Mouse (Mus musculus) embryonic fibroblast, embryonic 13.5 days (primary cell): ENCODE measurements around the gene Bin2. TPM values are rescaled to one million over a fixed set of nuclear protein-coding genes. Genes with fewer than 3 reads are reported as not detected.

Experiments
- H3K27ac ChIP-seq: 2 replicates; pipeline ENCODE4 v1.5.1; 2012; ENCODE audit warnings: low read length, control low read depth, inconsistent platforms; ENCODE audit not compliant: insufficient read depth
- H3K4me1 ChIP-seq: 2 replicates; pipeline ENCODE4 v1.6.1; 2011; ENCODE audit warnings: low read length; ENCODE audit not compliant: control insufficient read depth, insufficient read depth
- H3K4me3 ChIP-seq: 2 replicates; pipeline ENCODE4 v1.5.1; 2011; ENCODE audit warnings: mild to moderate bottlenecking, control low read depth, low read length; ENCODE audit not compliant: insufficient read depth
- CTCF ChIP-seq: IDR thresholded peaks from 2 replicates; pipeline ENCODE4 v1.5.1; 2011; ENCODE audit warnings: mild to moderate bottlenecking, control low read depth, low read length, moderate library complexity, borderline replicate concordance; ENCODE audit not compliant: insufficient read depth
- POLR2A ChIP-seq: IDR thresholded peaks from 2 replicates; pipeline ENCODE4 v1.6.1; 2011; ENCODE audit warnings: low read depth, mild to moderate bottlenecking, control low read depth, low read length, moderate library complexity
- polyA plus RNA-seq: library from polyadenylated mRNA; stranded (reverse); fragments of >200 nt; gene quantifications from 2 replicates; pipeline ENCODE4 v1.2.4, GENCODE M21; 2011; ENCODE audit warnings: low read depth; ENCODE audit not compliant: missing spikeins, insufficient read length

Gene Bin2
- polyA plus RNA-seq, 1 experiment = 1.2 TPM

DNA sequence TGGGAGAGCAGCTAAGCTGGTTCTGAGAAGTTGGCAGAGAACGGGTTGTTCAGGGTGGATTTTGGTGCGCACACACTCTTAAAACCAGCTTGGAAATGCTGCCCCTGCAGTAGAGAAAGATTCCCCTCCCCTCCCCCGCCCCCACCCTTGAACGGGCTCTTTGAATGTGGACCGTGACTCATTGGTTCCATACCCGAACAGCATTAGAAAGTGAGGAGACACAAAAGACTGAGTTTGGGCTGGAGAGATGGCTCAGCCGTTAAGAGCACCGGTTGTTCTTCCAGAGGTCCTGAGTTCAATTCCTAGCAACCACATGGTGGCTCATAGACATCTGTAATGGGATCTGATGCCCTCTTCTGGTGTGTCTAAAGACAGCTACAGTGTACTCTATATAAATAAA lies 651 bp upstream of the Bin2 start:
- H3K27ac ChIP-seq = no peak overlapping the region
- no peak for TF ChIP-seq CTCF
- TF ChIP-seq POLR2A = no peak
- no peaks in the 10 kb centered on the region for H3K4me1 ChIP-seq
- no peak overlapping the region for H3K4me3 ChIP-seq

DNA sequence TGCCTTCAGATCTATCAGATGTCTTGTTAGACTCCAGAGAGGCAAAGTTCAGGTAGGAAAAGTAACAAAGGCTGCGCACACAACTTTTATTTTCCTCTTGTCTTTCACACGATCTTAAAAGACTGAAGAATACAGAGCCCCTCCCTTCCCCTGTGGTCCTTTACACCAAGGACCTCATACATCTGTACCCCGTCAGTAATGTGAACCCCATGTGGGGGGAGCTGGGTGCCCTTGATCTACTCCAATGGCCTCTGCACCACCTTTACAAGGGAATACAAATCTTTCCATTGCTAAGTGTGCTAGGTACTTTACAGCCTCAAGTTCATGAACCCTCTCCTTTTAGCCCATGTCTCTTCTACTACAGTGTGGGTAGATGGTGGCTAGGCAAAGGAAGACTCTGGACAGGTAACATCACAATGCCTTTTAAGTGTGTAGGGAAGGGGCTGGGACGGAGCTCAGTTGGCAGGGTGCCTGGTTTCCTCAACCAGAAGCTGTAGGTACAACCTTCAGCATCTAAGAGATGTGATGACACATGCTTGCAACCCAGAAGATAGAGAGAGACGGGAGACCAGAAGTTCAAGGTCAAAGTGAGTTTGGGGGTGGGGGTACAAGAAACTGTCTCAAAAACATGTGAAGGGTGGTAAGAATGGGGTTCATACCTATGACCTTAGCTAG lies 1.3 kb downstream of the Bin2 start:
- no peak for TF ChIP-seq POLR2A
- TF ChIP-seq CTCF = no peak
- Histone ChIP-seq H3K4me3 (no peak overlapping the region), H3K27ac (no peak overlapping the region), H3K4me1 (no peaks in the 10 kb centered on the region)

DNA sequence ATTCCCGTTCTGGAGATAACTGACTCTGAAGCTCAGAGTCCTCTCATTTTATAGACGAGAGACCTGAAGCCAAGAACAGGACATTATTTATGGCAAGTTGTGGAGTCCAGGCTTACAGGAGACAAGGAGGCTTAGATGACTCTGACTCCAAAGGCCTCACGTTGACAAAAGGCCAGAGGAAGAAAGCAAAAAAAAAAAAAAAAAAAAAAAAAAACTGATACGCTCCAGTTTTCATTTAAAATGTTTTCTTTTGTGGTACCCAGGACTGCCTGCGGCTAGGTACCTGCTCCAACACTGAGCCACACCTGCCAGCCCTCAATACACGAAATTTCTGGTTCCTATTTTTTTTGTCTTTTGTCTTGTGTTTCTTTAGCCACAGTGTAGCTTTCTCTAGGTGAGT lies 1.9 kb downstream of the Bin2 start:
- H3K4me1 ChIP-seq = no peaks in the 10 kb centered on the region
- no peak overlapping the region for H3K27ac ChIP-seq
- no peak overlapping the region for H3K4me3 ChIP-seq
- TF ChIP-seq POLR2A (no peak), CTCF (no peak)

DNA sequence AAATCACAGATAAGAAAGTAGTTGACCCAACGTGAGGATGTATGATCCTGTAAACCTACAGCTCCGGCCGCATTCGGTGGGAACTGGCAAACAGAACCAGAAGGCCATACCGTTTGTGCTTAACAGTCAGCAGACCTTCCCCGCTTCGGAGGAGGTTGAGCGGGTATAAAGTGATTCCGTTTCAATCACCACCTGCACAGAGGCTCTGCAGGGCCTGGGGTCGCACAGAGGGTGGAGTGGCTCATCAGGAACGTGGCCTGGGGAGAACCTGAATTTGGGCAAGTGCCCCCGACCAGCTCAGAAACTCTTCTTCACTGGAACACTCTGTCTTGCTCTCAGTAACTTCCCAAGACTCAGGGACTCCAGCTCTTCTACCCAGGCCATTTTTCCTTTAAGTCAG lies 2.5 kb downstream of the Bin2 start:
- no peak for TF ChIP-seq POLR2A
- TF ChIP-seq CTCF = no peak
- no peak overlapping the region for H3K4me3 ChIP-seq
- no peaks in the 10 kb centered on the region for H3K4me1 ChIP-seq
- no peak overlapping the region for H3K27ac ChIP-seq

DNA sequence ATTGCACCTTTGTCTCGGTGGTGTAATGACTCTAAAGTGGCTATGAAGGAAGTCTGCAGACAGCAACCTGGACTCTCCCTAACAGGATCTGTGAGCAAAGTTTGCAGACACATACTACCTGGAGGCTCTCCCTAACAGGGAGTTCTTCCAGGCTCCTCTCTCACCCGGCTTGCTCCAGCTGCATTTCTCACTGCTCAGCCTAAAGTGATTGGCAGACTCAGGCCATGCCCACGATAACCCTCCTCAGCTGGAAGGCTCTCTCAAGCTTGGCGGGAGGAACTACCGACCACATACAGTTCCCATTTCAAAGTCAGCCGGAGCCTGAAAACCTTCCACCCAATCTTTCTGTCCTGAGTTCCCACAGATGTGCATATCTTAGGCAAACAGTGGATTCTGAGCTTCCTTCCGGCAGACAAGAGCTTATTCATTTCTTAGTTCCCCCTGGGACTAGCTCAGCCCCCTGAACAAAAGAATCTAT lies 3.1 kb downstream of the Bin2 start:
- no peak for TF ChIP-seq CTCF
- TF ChIP-seq POLR2A = no peak
- Histone ChIP-seq H3K27ac (no peak overlapping the region), H3K4me1 (no peaks in the 10 kb centered on the region), H3K4me3 (no peak overlapping the region)

DNA sequence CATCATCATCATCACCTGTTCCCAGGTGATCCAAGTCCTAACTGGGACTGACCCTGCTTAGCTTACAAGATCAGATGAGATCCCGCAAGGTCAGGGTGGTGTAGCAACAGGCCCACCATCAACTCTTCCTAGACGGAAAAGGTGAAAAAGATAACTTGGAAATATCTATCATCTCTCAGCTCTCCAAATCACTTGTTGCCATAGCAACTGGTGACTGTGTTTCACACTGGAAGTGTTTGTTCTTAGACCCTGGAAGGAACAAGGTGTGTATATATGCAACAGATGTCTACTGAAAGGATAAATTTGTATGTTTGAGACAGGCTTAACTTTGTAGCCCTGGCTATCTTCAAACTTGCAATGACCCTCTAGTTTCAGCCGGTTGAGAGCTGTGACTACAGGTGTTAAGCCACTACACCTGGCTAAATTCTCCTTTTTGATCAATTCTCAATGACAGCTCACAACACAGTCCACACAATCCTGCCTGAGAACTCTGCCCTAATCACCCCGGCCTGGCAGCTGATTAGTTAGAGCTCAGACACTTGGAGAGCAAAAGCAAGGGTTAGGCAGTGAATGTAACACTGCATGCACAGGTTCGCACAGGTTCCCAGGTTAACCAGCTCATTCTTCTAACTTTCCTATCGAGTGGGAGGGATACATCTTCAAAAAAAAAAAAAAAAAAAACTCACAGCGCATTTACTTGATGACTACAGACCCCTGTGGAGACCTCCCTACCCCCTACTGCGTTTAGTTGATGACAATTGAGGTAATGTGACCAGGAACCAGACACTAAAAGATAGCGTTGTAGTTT lies 3.7 kb downstream of the Bin2 start:
- Histone ChIP-seq H3K4me1 (no peaks in the 10 kb centered on the region), H3K27ac (no peak overlapping the region), H3K4me3 (no peak overlapping the region)
- no peak for TF ChIP-seq CTCF
- no peak for TF ChIP-seq POLR2A

DNA sequence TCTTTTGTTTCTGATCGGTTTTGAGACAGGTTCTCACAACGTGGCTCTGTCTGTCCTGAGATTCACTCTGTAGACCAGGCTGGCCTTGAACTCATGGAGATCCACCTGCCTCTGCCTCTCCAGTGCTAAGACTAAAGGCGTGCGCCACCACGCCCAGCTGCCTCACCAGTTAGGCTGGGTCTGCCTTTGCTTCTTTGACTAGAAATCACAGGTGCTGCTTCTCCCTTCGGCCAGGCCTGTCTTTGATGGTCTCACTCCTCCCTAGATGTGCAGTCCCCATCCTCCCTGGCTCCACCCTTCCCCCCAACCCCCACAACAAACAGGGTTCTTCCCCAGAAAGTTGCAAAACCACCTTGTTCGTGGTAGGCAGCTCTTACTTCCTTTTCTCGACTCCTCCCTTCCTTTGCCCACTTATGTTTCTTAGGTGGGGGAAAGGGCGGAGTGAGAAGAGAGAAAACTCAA lies 4.5 kb downstream of the Bin2 start:
- Histone ChIP-seq H3K4me1 (no peaks in the 10 kb centered on the region), H3K4me3 (no peak overlapping the region), H3K27ac (no peak overlapping the region)
- TF ChIP-seq CTCF (no peak), POLR2A (no peak)

DNA sequence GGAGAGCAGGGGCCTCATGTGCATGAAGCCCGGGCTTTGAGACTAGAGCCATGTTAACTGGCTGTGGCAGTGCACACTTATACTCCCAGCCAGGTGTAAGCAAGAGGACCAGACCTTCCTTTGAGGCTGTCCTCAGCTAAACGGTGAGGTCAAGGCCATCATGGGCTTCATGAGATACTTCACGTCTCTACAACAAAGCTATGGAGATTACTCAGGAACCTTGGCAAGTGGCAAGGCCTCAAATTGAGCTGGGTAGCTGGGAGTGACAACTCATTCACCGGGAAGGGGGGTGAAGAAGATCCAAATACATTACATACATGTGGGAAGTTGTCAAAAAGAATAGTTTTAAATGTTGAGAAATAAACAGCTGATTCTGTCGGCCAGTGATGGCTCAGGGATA lies 8.5 kb downstream of the Bin2 start:
- no peak for TF ChIP-seq POLR2A
- no peak for TF ChIP-seq CTCF
- no peak overlapping the region for H3K27ac ChIP-seq
- no peak overlapping the region for H3K4me3 ChIP-seq
- no peaks in the 10 kb centered on the region for H3K4me1 ChIP-seq

DNA sequence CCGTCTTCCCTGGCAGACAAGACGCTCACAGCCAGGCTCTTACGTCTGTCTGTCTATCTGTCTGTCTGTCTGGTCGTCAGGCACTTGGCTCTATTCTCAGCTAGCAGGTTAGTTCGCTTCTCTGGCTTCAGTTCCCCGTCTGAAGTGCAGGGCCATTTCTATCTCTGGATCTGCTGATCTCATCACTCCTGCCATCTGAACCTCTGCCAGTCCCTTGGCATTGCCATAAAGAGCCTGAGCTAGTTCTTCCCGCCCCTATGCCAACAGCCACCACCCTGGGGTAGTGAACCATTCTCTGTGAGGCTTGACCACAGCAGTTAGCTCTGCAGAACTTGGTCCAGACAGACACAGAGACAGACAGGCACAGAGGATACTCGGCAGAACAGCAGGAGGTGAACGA lies 9.0 kb downstream of the Bin2 start:
- no peak overlapping the region for H3K27ac ChIP-seq
- no peak overlapping the region for H3K4me3 ChIP-seq
- TF ChIP-seq CTCF = no peak
- no peak for TF ChIP-seq POLR2A
- no peaks in the 10 kb centered on the region for H3K4me1 ChIP-seq

DNA sequence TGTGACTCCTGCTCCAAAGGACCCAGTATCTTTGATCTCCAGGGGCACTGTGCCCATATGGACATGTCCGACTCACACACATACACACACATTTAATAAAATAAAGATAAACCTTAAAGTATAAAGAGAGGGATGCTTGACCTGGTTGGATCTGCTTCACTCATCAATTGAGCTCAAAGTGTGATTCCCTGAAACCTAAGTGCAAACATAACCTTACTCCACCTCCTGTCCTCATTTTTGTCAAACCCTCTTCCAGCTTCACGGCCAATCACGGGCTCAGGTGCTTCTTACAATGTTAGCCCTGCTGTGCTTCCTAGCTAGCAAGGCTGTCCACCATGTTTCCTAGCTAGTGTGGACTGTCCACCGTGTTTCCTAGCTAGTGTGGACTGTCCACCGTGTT lies 14.2 kb downstream of the Bin2 start:
- TF ChIP-seq POLR2A (no peak), CTCF (no peak)
- no peak overlapping the region for H3K4me3 ChIP-seq
- H3K4me1 ChIP-seq = no peaks in the 10 kb centered on the region

DNA sequence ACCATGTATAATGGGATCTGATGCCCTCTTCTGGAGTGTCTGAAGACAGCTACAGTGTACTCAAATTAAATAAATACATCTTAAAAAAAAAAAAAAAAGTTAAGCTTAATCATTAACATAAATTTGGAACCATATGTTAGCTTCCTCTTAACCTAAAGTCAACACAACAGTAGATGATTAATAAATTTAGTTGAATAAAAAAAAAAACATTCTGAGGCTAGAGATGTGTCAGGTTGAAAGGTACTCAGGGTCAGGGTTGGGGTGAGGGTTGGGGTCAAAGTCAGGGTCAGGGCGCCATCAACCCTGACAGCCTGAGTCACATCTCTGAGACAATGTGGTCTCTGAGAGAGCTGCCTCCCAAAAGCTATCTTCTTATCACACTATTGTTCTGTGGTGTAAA lies 15.1 kb downstream of the Bin2 start:
- H3K4me3 ChIP-seq = no peak overlapping the region
- no peaks in the 10 kb centered on the region for H3K4me1 ChIP-seq
- no peak overlapping the region for H3K27ac ChIP-seq
- no peak for TF ChIP-seq CTCF
- no peak for TF ChIP-seq POLR2A

More for the DNA sequence above, 14.2 kb downstream of the Bin2 start:
- no peak overlapping the region for H3K27ac ChIP-seq
